Mouse (Mus musculus) midbrain, embryonic 15.5 days (tissue): ENCODE results near the gene Pdyn. TPM values are rescaled to one million over a fixed set of nuclear protein-coding genes. Genes with fewer than 3 reads are reported as not detected.

Experiments used
- ATAC-seq: fragments of 200-750 bp; cut with Nextera tagmentation; replicated peaks from 2 replicates; pipeline ENCODE4 v1.8.0; 2017; ENCODE audit warnings: moderate TSS enrichment
- H3K27ac ChIP-seq: fragments of 300-500 bp; sonication (generic); 2 replicates; pipeline ENCODE4 v1.5.1; 2015; ENCODE audit warnings: mild to moderate bottlenecking, inconsistent platforms
- H3K27me3 ChIP-seq: fragments of 300-500 bp; sonication (generic); replicated peaks from 2 replicates; pipeline ENCODE4 v1.6.1; 2015; ENCODE audit warnings: inconsistent platforms
- H3K36me3 ChIP-seq: fragments of 300-500 bp; sonication (generic); replicated peaks from 2 replicates; pipeline ENCODE4 v1.6.1; 2015; ENCODE audit warnings: inconsistent platforms
- H3K4me1 ChIP-seq: fragments of 300-500 bp; sonication (generic); 2 replicates; pipeline ENCODE4 v1.6.1; 2015; ENCODE audit warnings: inconsistent platforms
- H3K4me2 ChIP-seq: fragments of 300-500 bp; sonication (generic); 2 replicates; pipeline ENCODE4 v1.6.1; 2015; ENCODE audit warnings: inconsistent platforms, mild to moderate bottlenecking, moderate library complexity
- H3K4me3 ChIP-seq: fragments of 300-500 bp; sonication (generic); 2 replicates; pipeline ENCODE4 v1.5.1; 2015; ENCODE audit warnings: mild to moderate bottlenecking, inconsistent platforms
- H3K9ac ChIP-seq: fragments of 300-500 bp; sonication (generic); 2 replicates; pipeline ENCODE4 v1.6.1; 2015; ENCODE audit warnings: mild to moderate bottlenecking, inconsistent platforms
- H3K9me3 ChIP-seq: fragments of 300-500 bp; sonication (generic); 2 replicates; pipeline ENCODE4 v1.6.1; 2016; ENCODE audit warnings: inconsistent platforms
- WGBS: fragments of 180-500 bp; shearing (Covaris S2); methylation state at CpG from one replicate; pipeline ENCODE4 v1.1.7; 2015; ENCODE audit warnings: mixed read lengths; 5-methylcytosine and 5-hydroxymethylcytosine counted together
- polyA plus RNA-seq: library from polyadenylated mRNA; unstranded; fragments of >200 nt; fragmentation: Nextera tagmentation; extraction: Ambion mirVana; gene quantifications from 2 replicates; pipeline ENCODE4 v1.2.1, GENCODE M21; 2015

Gene Pdyn
- polyA plus RNA-seq, 1 experiment from 2014 or later: 14.0 TPM

DNA sequence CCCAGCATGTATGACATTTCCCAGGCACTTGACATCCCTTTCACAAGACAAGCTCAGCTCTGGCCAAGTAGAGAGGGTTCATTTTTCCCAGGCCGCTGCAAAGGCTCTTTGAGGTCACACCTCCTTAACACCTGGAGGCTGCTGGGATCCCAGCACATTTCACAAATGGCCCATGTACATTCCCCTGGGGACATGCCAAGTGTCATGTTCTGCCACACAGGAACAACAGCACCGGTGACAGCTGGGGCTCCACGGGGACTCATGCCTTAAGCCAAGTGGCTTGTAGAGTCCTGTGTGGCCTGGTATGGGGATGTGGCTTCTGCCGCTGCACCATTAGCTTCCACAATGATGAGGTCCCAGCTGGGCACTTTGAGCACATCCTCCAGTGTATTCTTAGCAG lies 47.0 kb downstream of the Pdyn start:
- Histone ChIP-seq H3K9me3 (no peaks in the 10 kb centered on the region), H3K9ac (no peak overlapping the region), H3K27me3 (no peaks in the 10 kb centered on the region), H3K4me1 (peaks cover 4% of the 10 kb centered on the region; the same call in 1 of the 2 replicates), H3K36me3 (no peaks in the 10 kb centered on the region), H3K27ac (no peak overlapping the region), H3K4me2 (no peak overlapping the region), H3K4me3 (no peak overlapping the region)
- ATAC-seq: no peak
- WGBS: 72% methylated on average over 4 of the region's 4 CpGs

Other genes starting within 250 kb of the Pdyn start
- gene F830045P16Rik, start 163.2 kb downstream of the Pdyn start, polyA plus RNA-seq: not detected in 2 replicates
- 39.5 and 40.5 TPM in 2 replicates for gene Sirpa, start 107.0 kb downstream of the Pdyn start, polyA plus RNA-seq
- gene Stk35, start 100.7 kb upstream of the Pdyn start, polyA plus RNA-seq: 8.6 and 9.5 TPM in 2 replicates